Mouse (Mus musculus): ENCODE measurements around the gene H2-Q2. TPM values are rescaled to one million over a fixed set of nuclear protein-coding genes. Genes with fewer than 3 reads are reported as not detected.
"Not testable (repeated sequence)": the region's sequence is repeated elsewhere in the genome, so short reads cannot be mapped to it uniquely, and the experiment has no call there.

The H2-Q2 gene
- 0.50 and 0.60 TPM in 2 replicates for polyA plus RNA-seq (2015; fragmentation: Nextera tagmentation; extraction: Ambion mirVana)

DNA sequence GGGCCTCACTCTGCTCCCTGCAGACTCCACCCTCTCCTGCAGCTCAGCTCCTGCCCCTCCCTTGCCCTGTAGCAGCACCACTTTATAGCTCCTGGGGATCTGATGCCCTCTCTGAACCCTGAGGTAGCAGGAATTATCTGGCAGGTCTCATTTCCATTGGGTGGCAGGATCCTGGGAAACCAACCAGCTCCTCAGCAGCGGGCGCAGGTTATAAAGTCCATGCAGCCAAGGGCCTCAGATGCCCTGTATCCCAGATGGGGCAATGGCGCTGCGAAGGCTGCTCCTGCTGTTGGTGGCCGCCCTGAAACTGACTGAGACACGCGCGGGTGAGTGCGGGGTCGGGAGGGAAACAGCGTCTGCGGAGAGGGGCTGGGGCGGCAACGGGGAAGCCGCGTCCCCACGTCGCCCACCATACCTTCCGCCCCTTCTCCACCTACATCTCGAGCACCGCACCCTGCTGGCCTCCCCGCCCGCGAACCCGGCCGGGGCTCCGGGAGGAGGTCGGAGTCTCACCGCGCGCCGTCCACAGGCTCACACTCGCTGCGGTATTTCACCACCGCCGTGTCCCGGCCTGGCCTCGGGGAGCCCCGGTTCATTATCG is at the start of gene H2-Q2:
H2-Q2 (plus strand) TSS at position 172 of the 601 bp plus-strand sequence.
- ATAC-seq (ENCODE audit: low read depth): 0 out of 2 replicates have a peak, but pooled peaks have one; percentile 27
- Histone ChIP-seq H3K9ac (peak within 1 kb of the TSS; percentile 60), H3K27me3 (peaks cover 64% of the 10 kb centered on the region), H3K9me3 (no peaks in the 10 kb centered on the region), H3K36me3 (no peaks in the 10 kb centered on the region), H3K4me1 (replicated peaks) (peaks cover 11% of the 10 kb centered on the region), H3K4me2 (peak within 1 kb of the TSS; percentile 71), H3K4me3 (peak within 1 kb of the TSS; percentile 42), H3K27ac (replicated peaks) (no peak within 1 kb of the TSS)
- 1% methylated on average over 38 of the region's 40 CpGs for WGBS

DNA sequence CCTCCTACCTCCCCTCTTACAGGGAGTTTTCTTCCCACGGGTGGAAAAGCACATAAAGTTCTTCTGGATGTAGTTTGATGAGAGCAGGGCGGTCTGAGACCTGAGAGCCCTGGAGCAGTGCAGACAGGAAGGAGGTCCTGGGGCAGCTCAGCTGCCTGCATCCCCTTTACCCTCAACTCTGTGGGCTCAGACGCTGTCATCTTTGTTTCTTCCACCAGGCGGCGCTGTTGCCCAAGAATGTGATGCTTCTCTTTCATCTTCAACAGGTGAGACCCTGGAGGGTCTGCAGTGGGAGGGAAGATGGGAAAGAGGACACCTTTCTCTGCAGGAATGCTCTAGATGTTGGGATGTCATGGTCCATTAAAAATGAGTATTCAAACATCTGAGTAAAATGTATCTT is 46.2 kb upstream of the H2-Q2 start:
- not testable (repeated sequence) for H3K9me3 ChIP-seq; H3K4me3 ChIP-seq; H3K36me3 ChIP-seq; H3K27ac ChIP-seq (replicated peaks); H3K27me3 ChIP-seq; H3K4me2 ChIP-seq; ATAC-seq (ENCODE audit: low read depth); H3K9ac ChIP-seq; H3K4me1 ChIP-seq (replicated peaks)
- WGBS: 6% methylated on average over 5 of the region's 5 CpGs

DNA sequence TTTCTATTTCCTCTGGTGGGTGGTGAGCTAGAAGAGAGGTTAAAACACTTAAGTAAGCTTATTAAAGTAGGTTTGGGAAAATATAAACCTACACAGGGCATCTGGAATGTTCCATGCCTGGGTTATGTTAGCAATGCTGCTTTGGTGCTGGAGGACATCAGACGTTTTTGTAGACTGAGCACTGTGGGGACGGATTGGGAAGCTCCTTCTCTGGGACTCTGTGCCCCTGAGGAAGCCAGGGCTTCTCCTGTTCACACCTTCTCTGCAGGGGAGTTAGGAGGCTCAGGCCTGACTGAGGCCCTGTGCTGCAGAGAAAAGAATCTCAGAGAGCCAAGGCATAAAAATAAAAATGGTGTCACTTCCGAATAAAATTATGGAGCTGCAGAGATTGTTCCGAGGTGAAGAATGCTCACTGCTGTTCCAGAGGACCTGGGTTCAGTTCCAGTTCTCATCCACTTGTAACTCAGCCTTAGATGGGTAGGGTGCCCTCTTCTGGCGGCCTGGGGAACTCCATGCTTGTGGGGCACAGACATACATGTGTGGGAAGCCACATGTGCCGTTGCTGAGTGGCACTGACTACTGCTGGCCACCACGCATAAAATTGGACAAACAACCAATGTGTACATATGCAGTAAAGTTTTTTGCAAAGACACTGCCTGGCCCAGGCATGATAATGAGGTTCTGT is 41.6 kb upstream of the H2-Q2 start:
- ATAC-seq (ENCODE audit: low read depth); H3K4me1 ChIP-seq (replicated peaks); H3K27me3 ChIP-seq; H3K4me2 ChIP-seq; H3K27ac ChIP-seq (replicated peaks); H3K9ac ChIP-seq; H3K9me3 ChIP-seq; H3K36me3 ChIP-seq; H3K4me3 ChIP-seq: not testable (repeated sequence)
- 89% methylated on average over 7 of the region's 7 CpGs for WGBS

DNA sequence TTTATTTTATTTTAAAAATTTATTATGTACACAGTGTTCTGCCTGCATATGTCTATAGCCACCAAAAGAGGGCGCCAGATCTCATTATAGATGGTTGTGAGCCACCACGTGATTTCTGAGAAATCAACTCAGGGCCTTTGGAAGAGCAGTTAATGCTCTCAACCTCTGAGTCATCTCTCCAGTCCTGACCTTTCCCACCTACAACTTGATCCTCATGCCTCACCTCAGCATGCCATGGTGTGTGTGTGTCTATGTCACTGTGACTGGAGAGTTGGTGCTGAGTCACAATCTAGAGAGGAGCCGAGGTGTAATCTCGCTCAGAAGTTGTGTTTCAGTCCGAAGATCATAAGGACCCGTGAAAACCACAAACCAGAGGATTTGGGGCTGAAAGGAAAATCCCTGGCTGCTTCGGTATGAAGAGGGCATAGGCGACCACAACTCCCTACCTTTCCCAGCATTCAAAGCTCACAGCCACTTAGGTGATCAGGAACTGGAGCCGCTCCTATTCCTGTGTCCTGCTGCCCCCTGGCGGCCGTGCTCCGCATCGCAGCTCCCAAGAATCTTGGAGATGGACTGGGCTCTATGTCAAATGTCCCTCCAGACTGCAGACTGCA is 40.3 kb upstream of the H2-Q2 start:
- ATAC-seq (ENCODE audit: low read depth): no peak
- Histone ChIP-seq H3K27me3 (no peaks in the 10 kb centered on the region), H3K9me3 (no peaks in the 10 kb centered on the region), H3K27ac (replicated peaks) (no peak overlapping the region), H3K4me3 (no peak overlapping the region), H3K36me3 (no peaks in the 10 kb centered on the region), H3K4me2 (no peak overlapping the region), H3K4me1 (replicated peaks) (no peaks in the 10 kb centered on the region), H3K9ac (no peak overlapping the region)
- 25% methylated on average over 13 of the region's 13 CpGs for WGBS

DNA sequence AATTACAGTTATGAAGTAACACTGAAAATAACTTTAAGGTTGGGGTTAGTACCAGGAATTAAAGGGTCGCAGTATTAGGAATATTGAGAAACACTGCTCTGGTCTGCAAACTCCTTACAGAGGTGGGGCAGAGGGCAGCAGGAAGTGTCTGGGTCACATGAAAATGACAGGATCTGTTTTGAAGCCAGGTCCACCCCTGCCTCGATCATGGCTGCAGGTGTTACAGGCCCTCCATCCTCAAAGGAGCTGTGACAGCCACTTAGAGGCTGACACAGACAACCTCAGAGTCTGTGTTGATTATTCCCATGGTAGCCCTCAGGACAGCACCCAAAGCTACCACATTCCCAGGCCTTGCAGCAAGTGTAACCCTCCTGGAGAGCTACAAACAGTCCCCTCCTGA is 38.8 kb upstream of the H2-Q2 start:
- Histone ChIP-seq H3K36me3 (no peaks in the 10 kb centered on the region), H3K9ac (no peak overlapping the region), H3K9me3 (no peaks in the 10 kb centered on the region), H3K4me2 (no peak overlapping the region), H3K4me3 (no peak overlapping the region), H3K27me3 (0 out of 2 replicates have a peak, but pooled peaks cover 6% of the 10 kb centered on the region), H3K4me1 (replicated peaks) (no peaks in the 10 kb centered on the region), H3K27ac (replicated peaks) (no peak overlapping the region)
- ATAC-seq (ENCODE audit: low read depth): no peak
- WGBS: 88% methylated on average over 2 of the region's 2 CpGs

DNA sequence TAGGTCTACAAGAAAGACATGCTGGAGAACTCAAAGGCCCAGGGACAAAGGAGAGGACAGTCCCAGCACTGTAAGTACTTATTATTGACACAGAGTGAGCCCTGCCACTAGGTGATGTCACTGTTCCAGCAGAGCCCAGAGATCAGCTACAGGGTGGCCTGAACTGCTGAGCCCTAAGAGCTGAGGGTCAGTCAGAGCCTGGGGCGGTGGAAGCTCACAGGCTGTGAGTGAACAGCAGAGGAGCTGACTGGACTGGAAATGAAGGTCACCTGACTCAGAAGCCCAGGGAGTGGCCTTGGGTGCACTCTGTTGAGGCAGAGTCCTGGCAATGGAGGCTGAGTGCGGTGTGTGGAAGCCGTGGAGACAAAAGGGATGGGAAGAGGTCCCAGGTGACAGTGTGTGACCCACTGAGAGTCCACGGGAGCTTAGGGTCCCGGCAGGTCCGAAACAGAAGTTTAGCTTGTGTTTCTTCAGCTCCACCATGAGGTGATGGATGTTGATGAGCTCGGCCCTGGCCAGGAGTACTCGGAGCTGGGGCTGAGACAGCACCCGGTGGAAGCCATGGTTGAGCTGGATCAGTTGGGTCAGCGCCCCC is 38.2 kb upstream of the H2-Q2 start:
- no peaks in the 10 kb centered on the region for H3K9me3 ChIP-seq
- H3K4me3 ChIP-seq: no peak overlapping the region
- no peaks in the 10 kb centered on the region for H3K4me1 ChIP-seq (replicated peaks)
- no peak for ATAC-seq (ENCODE audit: low read depth)
- 87% methylated on average over 10 of the region's 10 CpGs for WGBS
- H3K4me2 ChIP-seq: no peak overlapping the region
- no peak overlapping the region for H3K9ac ChIP-seq
- no peaks in the 10 kb centered on the region for H3K36me3 ChIP-seq
- H3K27ac ChIP-seq (replicated peaks): no peak overlapping the region
- H3K27me3 ChIP-seq: 0 out of 2 replicates have a peak, but pooled peaks cover 12% of the 10 kb centered on the region

DNA sequence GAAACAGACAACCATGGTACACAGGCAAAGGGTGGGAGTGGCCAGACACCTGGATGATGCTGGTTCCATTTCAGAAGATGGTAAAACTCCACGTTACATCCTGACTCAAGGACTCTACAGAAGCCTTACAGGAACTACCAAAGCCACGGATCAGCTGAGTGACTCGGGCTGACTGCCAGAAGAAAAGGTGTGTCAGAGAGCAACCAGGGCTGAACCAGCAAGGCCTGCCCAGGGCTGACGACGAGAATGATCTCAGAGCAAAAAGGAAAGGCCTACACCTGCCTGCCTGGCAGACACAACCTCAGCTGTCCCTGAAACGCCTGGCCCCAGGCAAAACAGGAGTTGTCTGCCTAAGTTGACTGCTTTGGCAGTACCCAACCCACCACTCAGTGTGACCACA is 37.6 kb upstream of the H2-Q2 start:
- Histone ChIP-seq H3K27ac (replicated peaks) (no peak overlapping the region), H3K4me1 (replicated peaks) (no peaks in the 10 kb centered on the region), H3K27me3 (0 out of 2 replicates have a peak, but pooled peaks cover 16% of the 10 kb centered on the region), H3K9me3 (no peaks in the 10 kb centered on the region), H3K9ac (no peak overlapping the region), H3K4me2 (no peak overlapping the region), H3K4me3 (no peak overlapping the region), H3K36me3 (no peaks in the 10 kb centered on the region)
- ATAC-seq (ENCODE audit: low read depth): no peak
- WGBS: 78% methylated on average over 6 of the region's 6 CpGs

DNA sequence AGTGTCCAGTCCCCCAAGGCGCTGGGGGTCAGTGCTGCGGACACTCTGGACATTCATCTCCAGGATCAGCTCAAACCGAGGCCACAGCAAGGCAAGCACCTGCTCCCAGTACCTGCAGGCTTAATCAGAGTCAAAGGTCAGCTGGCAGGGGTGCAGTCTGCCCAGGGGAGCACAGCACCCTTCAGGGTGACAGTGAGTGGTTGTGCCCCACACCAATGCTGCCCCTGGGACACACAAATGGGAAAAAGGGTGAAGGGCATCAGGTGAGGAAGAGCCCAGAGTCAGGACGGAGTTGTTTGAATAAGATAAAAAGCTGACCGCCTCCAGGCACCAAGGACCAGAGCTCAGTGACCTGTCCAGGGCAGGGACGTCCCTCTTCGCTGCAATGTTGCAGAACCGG is 37.1 kb upstream of the H2-Q2 start:
- H3K9me3 ChIP-seq; H3K9ac ChIP-seq; H3K4me3 ChIP-seq; H3K4me2 ChIP-seq; H3K36me3 ChIP-seq; H3K4me1 ChIP-seq (replicated peaks); ATAC-seq (ENCODE audit: low read depth); H3K27ac ChIP-seq (replicated peaks): not testable (repeated sequence)
- H3K27me3 ChIP-seq: 0 out of 2 replicates have a peak, but pooled peaks cover 16% of the 10 kb centered on the region
- WGBS: 87% methylated on average over 8 of the region's 8 CpGs

DNA sequence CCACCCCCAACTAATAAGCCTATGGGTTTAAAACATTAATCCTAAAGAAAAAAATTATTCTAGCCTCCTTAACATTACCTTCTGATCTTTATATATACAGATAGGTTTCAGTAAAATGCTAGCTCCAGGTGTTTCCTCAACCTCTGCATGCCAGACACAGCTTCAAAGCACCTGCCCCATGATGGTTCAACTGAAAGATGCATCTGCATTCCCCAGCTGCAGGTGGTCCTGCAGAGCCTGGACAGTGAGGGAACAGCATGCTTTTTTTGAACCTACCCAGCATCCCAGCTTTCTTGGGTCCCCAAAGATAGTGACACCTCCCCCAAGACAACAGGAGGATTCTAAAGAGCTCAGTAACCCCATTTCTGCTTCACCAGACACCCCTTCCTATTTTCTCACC is 23.4 kb upstream of the H2-Q2 start:
- peaks cover 60% of the 10 kb centered on the region for H3K27me3 ChIP-seq
- peaks cover 9% of the 10 kb centered on the region for H3K4me1 ChIP-seq (replicated peaks)
- ATAC-seq (ENCODE audit: low read depth): no peak

DNA sequence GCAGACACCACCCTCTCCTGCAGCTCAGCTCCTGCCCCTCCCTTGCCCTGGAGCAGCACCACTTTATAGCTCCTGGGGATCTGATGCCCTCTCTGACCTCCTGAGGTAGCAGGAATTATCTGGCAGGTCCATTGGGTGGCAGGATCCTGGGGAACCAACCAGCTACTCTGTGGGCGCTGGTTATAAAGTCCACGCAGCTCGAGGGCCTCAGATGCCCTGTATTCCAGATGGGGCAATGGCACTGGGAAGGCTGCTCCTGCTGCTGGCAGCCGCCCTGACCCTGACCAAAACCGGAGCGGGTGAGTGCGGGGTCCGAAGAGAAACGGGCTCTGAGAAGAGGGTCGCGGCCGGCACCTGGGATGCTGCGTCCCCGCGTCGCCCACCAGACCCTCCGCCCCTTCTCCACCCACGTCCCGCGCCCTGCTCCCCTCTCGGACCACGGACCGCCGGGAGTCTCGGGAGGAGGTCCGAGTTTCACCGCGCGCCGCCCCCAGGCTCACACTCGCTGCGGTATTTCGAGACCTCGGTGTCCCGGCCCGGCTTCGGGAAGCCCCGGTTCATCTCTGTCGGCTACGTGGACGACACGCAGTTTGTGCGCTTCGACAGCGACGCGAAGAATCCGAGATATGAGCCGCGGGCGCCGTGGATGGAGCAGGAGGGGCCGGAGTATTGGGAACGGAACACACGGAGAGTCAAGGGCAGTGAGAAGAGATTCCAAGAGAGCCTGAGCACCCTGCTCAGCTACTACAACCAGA is 21.5 kb upstream of the H2-Q2 start, which contains the start of gene H2-Q1:
H2-Q1 (plus strand) TSS at position 79 of the 755 bp plus-strand sequence.
- WGBS: 3% methylated on average over 55 of the region's 55 CpGs
- Histone ChIP-seq H3K4me2 (peak within 1 kb of the TSS; percentile 59), H3K4me3 (peak within 1 kb of the TSS; percentile 34), H3K27ac (replicated peaks) (no peak within 1 kb of the TSS), H3K9ac (peak within 1 kb of the TSS; percentile 62), H3K9me3 (no peaks in the 10 kb centered on the region), H3K36me3 (no peaks in the 10 kb centered on the region), H3K4me1 (replicated peaks) (peaks cover 9% of the 10 kb centered on the region), H3K27me3 (peaks cover 59% of the 10 kb centered on the region)
- no peak for ATAC-seq (ENCODE audit: low read depth)

More for the DNA sequence above, 23.4 kb upstream of the H2-Q2 start:
- H3K27ac ChIP-seq (replicated peaks): no peak overlapping the region
- H3K9me3 ChIP-seq: no peaks in the 10 kb centered on the region
- H3K4me3 ChIP-seq: no peak overlapping the region
- H3K9ac ChIP-seq: no peak overlapping the region
- H3K4me2 ChIP-seq: no peak overlapping the region
- no peaks in the 10 kb centered on the region for H3K36me3 ChIP-seq

DNA sequence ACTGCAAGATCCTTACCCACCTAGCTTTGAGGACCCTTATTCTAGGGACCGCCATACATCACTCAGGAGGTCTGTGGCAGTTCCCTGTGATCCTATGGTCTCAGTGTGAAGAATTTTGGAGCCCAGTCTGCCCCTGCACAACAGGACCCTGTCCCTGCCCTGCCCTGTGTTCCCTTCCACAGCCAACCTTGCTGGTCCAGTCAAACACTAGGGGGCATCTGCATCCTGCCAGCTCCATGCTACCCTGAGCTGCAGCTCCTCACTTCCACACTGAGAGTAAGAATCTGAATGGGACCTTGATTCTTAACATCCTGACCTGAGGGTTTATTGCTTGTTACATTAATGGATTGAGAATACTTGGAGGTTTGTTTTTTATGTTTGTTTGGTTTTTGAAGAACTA is 16.9 kb upstream of the H2-Q2 start:
- not testable (repeated sequence) for H3K4me2 ChIP-seq; H3K4me1 ChIP-seq (replicated peaks); H3K9me3 ChIP-seq; ATAC-seq (ENCODE audit: low read depth); H3K9ac ChIP-seq; H3K36me3 ChIP-seq; H3K27ac ChIP-seq (replicated peaks); H3K4me3 ChIP-seq
- 72% methylated on average over 1 of the region's 1 CpGs for WGBS
- peaks cover 35% of the 10 kb centered on the region for H3K27me3 ChIP-seq

DNA sequence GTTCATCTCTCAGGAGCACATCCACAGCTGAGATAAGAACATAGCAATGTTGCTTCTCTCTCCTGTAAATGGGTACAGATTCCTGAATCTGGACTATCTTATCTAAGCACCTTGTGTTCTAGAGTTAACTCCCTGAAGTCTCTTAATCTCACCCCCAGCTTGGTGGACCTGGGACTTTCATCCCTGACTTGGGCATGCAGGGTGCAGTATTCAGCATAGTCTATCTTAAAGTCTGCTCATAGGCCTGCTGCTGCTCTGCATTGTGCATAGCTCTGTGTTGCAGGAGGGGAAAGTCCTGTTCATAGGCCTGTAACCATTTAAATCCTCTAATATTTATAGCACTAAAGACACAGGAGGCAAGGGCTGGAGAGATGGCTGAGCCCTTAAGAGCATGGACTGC is 16.0 kb upstream of the H2-Q2 start:
- H3K4me1 ChIP-seq (replicated peaks); H3K9ac ChIP-seq; H3K36me3 ChIP-seq; H3K4me2 ChIP-seq; H3K4me3 ChIP-seq; H3K9me3 ChIP-seq; ATAC-seq (ENCODE audit: low read depth); H3K27ac ChIP-seq (replicated peaks): not testable (repeated sequence)
- peaks cover 26% of the 10 kb centered on the region for H3K27me3 ChIP-seq
